Mouse (Mus musculus) granulocyte monocyte progenitor cell, adult 5-6 weeks (primary cell): Measurements from ENCODE around the gene Pafah1b3. TPM values are rescaled to one million over a fixed set of nuclear protein-coding genes. Genes with fewer than 3 reads are reported as not detected.
"Not testable (repeated sequence)": the region's sequence is repeated elsewhere in the genome, so short reads cannot be mapped to it uniquely, and the experiment has no call there.

Experiments used
- ATAC-seq: replicated peaks from 2 replicates; pipeline ENCODE4 v1.8.0; 2016; ENCODE audit warnings: mild to moderate bottlenecking, moderate TSS enrichment, inconsistent platforms; ENCODE audit not compliant: poor library complexity, severe bottlenecking
- total RNA-seq, 2 experiments: library from RNA; stranded (forward) in 1 of 2; stranded (reverse) in 1 of 2; fragments of 200-712, 200-1000 nt in 1 of 2; fragments of >200 nt in 1 of 2; fragmentation: Nextera tagmentation in 1 of 2; gene quantifications; 2 replicates each; pipeline ENCODE4 v1.2.3; 2014 to 2017

Gene Pafah1b3
- 17.2 and 41.6 TPM in 2 replicates for total RNA-seq (2014; fragmentation: Nextera tagmentation)
- 16.1 and 17.4 TPM in 2 replicates for total RNA-seq (2017)

GRCm38 (mm10) chr7:25297454-25298325 lies at the start of gene Pafah1b3:
Gene Pafah1b3, minus strand, starts transcription at chr7:25297986.
- ATAC-seq = peak; percentile 71

- ATAC-seq = no peak
Measured at GRCm38 (mm10) chr7:25341000-25341784, 43.4 kb upstream of the Pafah1b3 start.

- no peak for ATAC-seq
Measured at GRCm38 (mm10) chr7:25339329-25339728, 41.5 kb upstream of the Pafah1b3 start.

GRCm38 (mm10) chr7:25334472-25334871 lies 36.7 kb upstream of the Pafah1b3 start:
- ATAC-seq = no peak

GRCm38 (mm10) chr7:25333596-25334307 lies 36.0 kb upstream of the Pafah1b3 start:
- ATAC-seq = peak; percentile 92

GRCm38 (mm10) chr7:25326233-25326632 lies 28.4 kb upstream of the Pafah1b3 start:
- ATAC-seq = no peak

GRCm38 (mm10) chr7:25325431-25325830 lies 27.6 kb upstream of the Pafah1b3 start:
- ATAC-seq = not testable (repeated sequence)

GRCm38 (mm10) chr7:25323219-25323618 lies 25.4 kb upstream of the Pafah1b3 start:
- peak; percentile 56 for ATAC-seq

- ATAC-seq = no peak
Measured at GRCm38 (mm10) chr7:25322058-25322484, 24.3 kb upstream of the Pafah1b3 start.

- ATAC-seq = no peak
Measured at GRCm38 (mm10) chr7:25317446-25317999, 19.7 kb upstream of the Pafah1b3 start.

- ATAC-seq = peak; percentile 92
Measured at GRCm38 (mm10) chr7:25316532-25317445, 19.0 kb upstream of the Pafah1b3 start, which contains the start of gene Megf8. Gene Megf8, plus strand, starts transcription at chr7:25317164.

- no peak for ATAC-seq
Measured at GRCm38 (mm10) chr7:25315306-25316041, 17.7 kb upstream of the Pafah1b3 start.

- ATAC-seq = no peak
Measured at GRCm38 (mm10) chr7:25314606-25315305, 17.0 kb upstream of the Pafah1b3 start.

GRCm38 (mm10) chr7:25313325-25313724 lies 15.5 kb upstream of the Pafah1b3 start:
- no peak for ATAC-seq

- ATAC-seq = no peak
Measured at GRCm38 (mm10) chr7:25311193-25311592, 13.4 kb upstream of the Pafah1b3 start.

- no peak for ATAC-seq
Measured at GRCm38 (mm10) chr7:25309425-25309824, 11.6 kb upstream of the Pafah1b3 start.

- no peak for ATAC-seq
Measured at GRCm38 (mm10) chr7:25308702-25309318, 11.0 kb upstream of the Pafah1b3 start.
